Mouse (Mus musculus) fibroblast of lung, adult 2 months (primary cell): ENCODE measurements around the gene Tmem273.

ENCODE experiments used
- DNase-seq: peaks from one replicate; pipeline ENCODE4 v3.0.0-alpha.2; 2011; ENCODE audit warnings: low read depth

Gene Tmem273

GRCm38 (mm10) chr14:32785556-32786130 is at the start of gene Tmem273:
Tmem273 (plus strand) TSS chr14:32785963.
- no peak for DNase-seq

GRCm38 (mm10) chr14:32736561-32736960 is 49.2 kb upstream of the Tmem273 start:
- DNase-seq = no peak

GRCm38 (mm10) chr14:32738586-32738985 is 47.2 kb upstream of the Tmem273 start:
- no peak for DNase-seq

DNA sequence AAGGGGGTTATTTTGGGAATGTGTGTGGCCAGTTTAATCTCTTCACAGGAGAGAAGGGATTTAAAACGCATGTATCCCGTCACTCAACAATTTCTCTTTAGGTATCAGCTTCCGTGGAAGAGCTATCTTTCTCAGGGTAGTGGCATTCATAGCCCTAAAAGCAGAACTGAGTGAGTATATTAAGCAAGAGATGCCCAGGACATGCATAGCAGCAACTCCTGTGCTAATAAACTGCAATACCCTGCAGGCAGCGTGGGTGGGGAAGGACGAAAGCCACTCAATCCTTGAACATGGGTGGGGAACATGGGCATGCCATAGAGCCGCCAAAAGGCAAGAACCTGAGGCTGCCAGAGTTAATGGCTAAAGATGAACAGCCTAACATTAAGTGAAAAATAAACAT is 37.2 kb upstream of the Tmem273 start:
- no peak for DNase-seq

GRCm38 (mm10) chr14:32750727-32751126 is 35.0 kb upstream of the Tmem273 start:
- no peak for DNase-seq

- DNase-seq = no peak
Observed at GRCm38 (mm10) chr14:32754286-32754685, 31.5 kb upstream of the Tmem273 start.

- DNase-seq = no peak
Observed at GRCm38 (mm10) chr14:32762177-32762576, 23.6 kb upstream of the Tmem273 start.

GRCm38 (mm10) chr14:32770563-32770962 is 15.2 kb upstream of the Tmem273 start:
- DNase-seq = no peak

- DNase-seq = no peak
Observed at GRCm38 (mm10) chr14:32772085-32772484, 13.7 kb upstream of the Tmem273 start.

GRCm38 (mm10) chr14:32772791-32773190 is 13.0 kb upstream of the Tmem273 start:
- no peak for DNase-seq

DNA sequence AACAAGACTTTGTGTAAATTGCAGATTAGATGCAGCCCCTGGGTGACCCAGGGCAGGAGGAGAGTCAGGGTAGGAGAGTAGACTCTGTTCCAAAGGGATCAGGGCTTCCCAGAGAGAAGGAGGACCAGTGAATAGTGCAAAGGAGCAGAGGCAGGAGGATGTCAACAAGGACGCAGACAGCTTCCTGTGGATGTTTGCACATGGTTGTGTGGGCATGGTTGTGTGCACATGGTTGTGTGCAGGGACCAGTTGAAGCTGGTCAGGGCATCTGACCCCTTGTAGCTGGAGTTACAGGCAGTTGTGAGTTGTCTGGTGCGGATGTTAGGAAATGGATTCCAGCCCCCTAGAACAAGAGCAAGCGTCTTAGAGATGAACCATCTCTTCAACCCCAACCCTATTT is 12.3 kb upstream of the Tmem273 start:
- DNase-seq = no peak

DNA sequence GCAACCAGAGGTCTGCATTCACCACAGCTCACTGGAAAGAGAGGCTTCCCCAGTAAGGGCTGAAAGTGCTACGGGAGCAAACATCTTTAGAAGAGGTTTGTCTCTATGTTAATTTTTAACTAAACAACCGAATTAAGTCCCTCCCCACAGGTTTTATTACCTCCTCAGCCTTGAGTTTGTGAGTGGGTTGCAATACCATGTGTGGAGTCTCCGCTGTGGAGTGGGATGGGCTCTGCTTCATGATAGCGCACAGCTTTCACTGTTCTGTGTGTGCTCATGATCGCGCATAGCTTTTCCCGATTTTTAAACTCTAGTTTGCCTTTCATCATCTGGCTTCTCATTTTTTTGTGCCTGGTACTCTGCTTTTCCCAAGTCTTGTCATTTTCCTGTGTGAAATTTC is 9.7 kb upstream of the Tmem273 start:
- no peak for DNase-seq

DNA sequence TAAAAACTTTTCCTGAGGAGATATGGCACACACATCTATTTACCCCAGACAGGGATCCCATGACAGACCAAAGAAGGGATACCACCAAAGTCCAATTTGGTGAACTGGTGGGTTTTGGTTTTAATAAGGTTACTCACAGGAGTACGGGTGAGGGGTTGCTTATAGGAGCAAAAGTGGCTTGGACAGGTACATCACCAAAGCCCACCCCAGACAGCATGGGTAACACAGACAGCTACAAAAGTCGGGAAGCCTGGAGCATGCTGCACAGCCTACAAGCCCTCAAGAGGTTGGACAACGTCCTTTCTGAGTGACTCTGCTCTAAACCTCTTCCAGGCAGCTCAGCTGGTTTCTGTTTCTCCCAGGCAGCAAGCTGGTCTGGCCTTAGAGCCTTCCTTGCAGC is 7.4 kb upstream of the Tmem273 start:
- no peak for DNase-seq

GRCm38 (mm10) chr14:32782866-32783265 is 2.9 kb upstream of the Tmem273 start:
- no peak for DNase-seq

DNA sequence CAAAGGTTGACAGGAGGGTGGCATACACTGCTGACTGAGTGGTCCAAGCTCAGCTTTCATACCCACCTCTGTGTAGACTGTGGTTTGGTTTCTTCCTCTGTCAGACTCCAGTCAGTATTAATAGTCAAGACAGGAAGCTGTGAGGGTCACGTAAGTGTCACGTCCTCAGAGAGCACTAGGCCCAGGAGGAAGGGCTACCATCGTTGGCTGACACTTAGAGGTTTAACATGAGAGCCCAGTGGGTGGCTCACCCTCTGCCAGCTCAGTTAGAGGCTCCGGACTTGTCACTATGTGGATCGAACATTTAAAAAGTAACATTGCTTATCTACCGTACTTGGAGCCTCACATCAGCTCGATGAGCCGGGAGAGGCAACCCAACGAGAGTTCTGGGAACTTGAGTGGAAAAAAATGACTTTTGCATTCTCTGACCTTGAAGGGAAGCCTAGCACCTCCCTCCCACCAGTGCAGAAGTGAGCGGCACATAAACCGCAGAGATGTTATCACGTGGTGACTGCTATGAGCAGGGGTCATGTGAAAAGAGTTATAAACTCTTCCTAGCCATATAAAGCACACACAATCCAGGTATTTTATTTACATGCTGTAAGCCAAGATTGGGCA is 1.5 kb upstream of the Tmem273 start:
- no peak for DNase-seq

GRCm38 (mm10) chr14:32784748-32785134 is 1.0 kb upstream of the Tmem273 start:
- DNase-seq = no peak

GRCm38 (mm10) chr14:32787691-32788090 is 1.9 kb downstream of the Tmem273 start:
- no peak for DNase-seq

GRCm38 (mm10) chr14:32796375-32796774 is 10.6 kb downstream of the Tmem273 start:
- no peak for DNase-seq

- no peak for DNase-seq
Observed at GRCm38 (mm10) chr14:32797803-32798202, 12.0 kb downstream of the Tmem273 start.

GRCm38 (mm10) chr14:32798355-32798754 is 12.6 kb downstream of the Tmem273 start:
- DNase-seq = no peak

- DNase-seq = no peak
Observed at GRCm38 (mm10) chr14:32800048-32800447, 14.3 kb downstream of the Tmem273 start.

- no peak for DNase-seq
Observed at GRCm38 (mm10) chr14:32801016-32801661, 15.4 kb downstream of the Tmem273 start.

DNA sequence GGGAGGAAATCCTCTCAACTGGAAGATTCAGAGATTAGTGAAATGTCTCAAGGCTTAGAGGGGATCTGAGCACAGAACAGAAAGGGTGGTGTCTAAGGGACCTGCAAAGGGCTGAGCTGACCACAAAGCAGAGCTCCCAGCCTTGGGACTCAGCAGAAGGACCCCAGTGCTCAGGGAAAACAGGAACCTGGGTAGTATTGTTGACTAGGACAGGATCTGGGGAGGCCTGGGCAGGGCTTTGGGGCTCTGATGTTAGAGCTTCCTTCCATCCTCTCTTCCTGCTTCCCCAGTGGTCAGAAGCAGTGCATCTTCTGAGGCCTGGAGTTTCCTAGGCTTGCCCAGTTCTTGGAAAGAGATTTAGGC is 15.9 kb downstream of the Tmem273 start:
- no peak for DNase-seq

DNA sequence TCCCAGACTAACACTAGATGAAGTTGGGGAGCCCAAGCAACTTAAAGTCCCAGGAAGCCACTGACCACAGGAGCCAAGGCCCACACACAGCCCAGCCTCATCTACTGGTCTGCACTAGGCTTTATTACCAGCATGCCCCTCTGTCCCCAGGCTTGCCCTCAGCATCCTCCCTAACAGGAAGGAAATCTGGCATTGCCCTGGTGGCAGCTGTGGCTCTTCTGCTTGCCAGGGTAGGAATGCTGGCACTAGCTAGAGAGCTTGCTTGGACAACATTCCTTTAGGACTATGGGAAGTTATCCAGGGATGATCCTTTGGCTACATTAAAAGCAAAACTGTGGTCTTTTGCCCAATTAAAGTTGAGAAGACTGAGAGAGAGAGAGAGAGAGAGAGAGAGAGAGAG is 24.3 kb downstream of the Tmem273 start:
- DNase-seq = no peak
